Mouse (Mus musculus): ENCODE results near the gene Elane. TPM values are rescaled to one million over a fixed set of nuclear protein-coding genes. Genes with fewer than 3 reads are reported as not detected.

Elane gene
- polyA plus RNA-seq, 1 experiment = not detected

DNA sequence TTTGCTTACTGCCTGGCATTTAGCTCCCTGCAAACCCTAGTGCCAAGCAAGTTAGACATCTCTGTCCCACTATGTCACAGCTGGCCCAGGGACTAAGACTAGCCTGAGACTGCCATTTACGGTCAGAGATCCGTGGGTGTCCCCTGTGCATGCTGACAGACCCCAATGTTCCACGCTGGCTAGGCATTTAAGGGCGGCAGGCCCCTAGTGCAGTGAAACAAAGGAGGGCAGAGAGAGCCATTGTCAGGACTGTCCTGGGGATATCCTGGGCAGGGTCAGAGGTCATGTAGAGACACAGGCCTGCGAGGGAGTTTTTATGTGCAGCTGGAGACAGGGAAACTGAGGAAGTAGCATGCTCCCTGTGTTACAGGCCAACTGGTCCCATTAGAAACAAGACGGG is 47.8 kb downstream of the Elane start:
- H3K36me3 ChIP-seq (ENCODE audit: control insufficient read depth, insufficient read depth) = no peaks in the 10 kb centered on the region

DNA sequence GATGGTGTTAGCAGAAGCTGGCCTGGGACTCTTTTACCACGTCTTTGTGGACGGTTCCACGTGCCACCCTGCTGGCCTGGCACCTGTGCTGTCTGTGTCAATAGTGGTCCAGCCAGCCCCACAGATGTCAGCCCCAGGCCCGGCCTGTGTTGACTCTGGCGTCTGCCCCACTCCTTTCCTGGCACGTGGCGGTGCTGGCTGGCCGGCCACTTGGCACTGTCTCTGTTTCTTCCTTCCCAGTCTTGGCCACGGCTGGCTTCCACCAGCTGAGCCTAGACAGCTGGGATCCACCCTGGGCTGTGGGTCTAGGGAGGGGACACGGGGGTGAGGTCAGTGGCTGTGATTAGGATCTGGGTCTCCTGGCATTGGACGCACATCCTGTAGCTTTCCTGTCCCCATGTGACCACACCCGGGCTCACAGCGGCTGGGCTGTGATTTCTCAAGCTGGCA is 48.2 kb downstream of the Elane start:
- TF ChIP-seq USF1 (IDR thresholded peaks at IDR 0.05; ENCODE audit: low read depth) = peak; percentile 65
- peak; percentile 82 for TF ChIP-seq MYOD1 (IDR thresholded peaks at IDR 0.05; ENCODE audit: control insufficient read depth, insufficient read length, low read depth)
- no peak for TF ChIP-seq CEBPB (IDR thresholded peaks at IDR 0.05; ENCODE audit: low read depth)
- Histone ChIP-seq H3K79me2 (ENCODE audit: control insufficient read depth, insufficient read depth) (no peaks in the 10 kb centered on the region), H3K79me3 (ENCODE audit: low read depth) (no peaks in the 10 kb centered on the region), H3ac (ENCODE audit: control insufficient read depth, insufficient read length, low read depth) (no peak overlapping the region), H3K27me3 (ENCODE audit: control insufficient read depth, insufficient read depth, insufficient read length) (no peaks in the 10 kb centered on the region), H3K4me3 (ENCODE audit: insufficient read depth, poor library complexity, severe bottlenecking) (no peak overlapping the region), H3K36me3 (ENCODE audit: control insufficient read depth, insufficient read depth) (no peaks in the 10 kb centered on the region)

More for the DNA sequence above, 47.8 kb downstream of the Elane start:
- peak overlapping the region; percentile 16 for H3ac ChIP-seq (ENCODE audit: control insufficient read depth, insufficient read length, low read depth)
- TF ChIP-seq CTCF (IDR thresholded peaks at IDR 0.05; ENCODE audit: control insufficient read depth, insufficient read depth, insufficient read length) (no peak), MYOG (IDR thresholded peaks at IDR 0.05; ENCODE audit: control insufficient read depth, extremely low read depth, insufficient read length) (no peak), USF1 (IDR thresholded peaks at IDR 0.05; ENCODE audit: low read depth) (no peak), FOSL1 (IDR thresholded peaks at IDR 0.05; ENCODE audit: insufficient read depth, low read length, poor library complexity, severe bottlenecking) (no peak), MAX (IDR thresholded peaks at IDR 0.05) (no peak), MYOD1 (IDR thresholded peaks at IDR 0.05; ENCODE audit: control insufficient read depth, insufficient read length, low read depth) (no peak), CEBPB (IDR thresholded peaks at IDR 0.05; ENCODE audit: low read depth) (no peak)
- H3K27me3 ChIP-seq (ENCODE audit: control insufficient read depth, insufficient read depth, insufficient read length) = no peaks in the 10 kb centered on the region
- no peaks in the 10 kb centered on the region for H3K79me2 ChIP-seq (ENCODE audit: control insufficient read depth, insufficient read depth)
- no peak overlapping the region for H3K4me3 ChIP-seq (ENCODE audit: insufficient read depth, poor library complexity, severe bottlenecking)
- H3K79me3 ChIP-seq (ENCODE audit: low read depth) = no peaks in the 10 kb centered on the region

DNA sequence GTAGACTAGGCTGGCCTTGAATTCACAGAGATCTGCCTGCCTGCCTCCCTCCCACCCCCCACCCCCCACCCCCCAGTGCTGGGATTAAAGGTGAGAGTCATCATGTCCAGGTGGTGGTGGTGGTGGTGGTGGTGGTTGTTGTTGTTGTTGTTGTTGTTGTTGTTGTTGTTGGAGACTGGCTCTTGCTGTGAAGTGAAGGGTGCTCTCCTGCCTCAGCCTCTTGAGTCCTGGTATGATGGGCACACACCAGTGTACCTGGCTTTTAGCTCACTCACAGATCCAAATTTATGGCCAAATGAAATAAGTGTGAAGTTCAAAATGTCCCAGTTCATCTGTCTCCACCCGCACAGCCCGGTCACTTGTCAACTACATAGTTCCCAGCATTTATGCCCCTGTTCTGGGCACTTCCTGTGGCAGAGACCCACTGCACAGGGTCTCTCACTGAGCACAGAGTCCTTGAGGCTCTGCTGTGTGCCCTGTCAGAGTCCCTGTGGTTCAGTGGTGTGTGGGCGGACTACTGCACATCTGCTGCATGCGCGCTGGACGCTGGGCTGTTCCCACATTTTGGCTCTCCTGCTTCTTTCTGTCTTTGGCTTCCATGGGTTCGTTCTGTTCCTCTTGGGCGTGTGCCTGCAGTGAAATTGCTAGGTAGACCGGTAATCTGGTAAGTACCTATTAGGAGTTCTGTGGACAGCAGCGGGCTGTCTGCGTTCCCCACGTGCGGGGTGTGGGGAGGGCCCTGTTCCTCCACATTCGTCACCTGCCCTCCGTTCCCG is 48.9 kb downstream of the Elane start:
- Histone ChIP-seq H3K4me3 (ENCODE audit: insufficient read depth, poor library complexity, severe bottlenecking) (no peak overlapping the region), H3K79me3 (ENCODE audit: low read depth) (no peaks in the 10 kb centered on the region), H3ac (ENCODE audit: control insufficient read depth, insufficient read length, low read depth) (no peak overlapping the region), H3K79me2 (ENCODE audit: control insufficient read depth, insufficient read depth) (no peaks in the 10 kb centered on the region), H3K36me3 (ENCODE audit: control insufficient read depth, insufficient read depth) (no peaks in the 10 kb centered on the region), H3K27me3 (ENCODE audit: control insufficient read depth, insufficient read depth, insufficient read length) (no peaks in the 10 kb centered on the region)
- TF ChIP-seq MYOG (IDR thresholded peaks at IDR 0.05; ENCODE audit: control insufficient read depth, extremely low read depth, insufficient read length) = no peak

DNA sequence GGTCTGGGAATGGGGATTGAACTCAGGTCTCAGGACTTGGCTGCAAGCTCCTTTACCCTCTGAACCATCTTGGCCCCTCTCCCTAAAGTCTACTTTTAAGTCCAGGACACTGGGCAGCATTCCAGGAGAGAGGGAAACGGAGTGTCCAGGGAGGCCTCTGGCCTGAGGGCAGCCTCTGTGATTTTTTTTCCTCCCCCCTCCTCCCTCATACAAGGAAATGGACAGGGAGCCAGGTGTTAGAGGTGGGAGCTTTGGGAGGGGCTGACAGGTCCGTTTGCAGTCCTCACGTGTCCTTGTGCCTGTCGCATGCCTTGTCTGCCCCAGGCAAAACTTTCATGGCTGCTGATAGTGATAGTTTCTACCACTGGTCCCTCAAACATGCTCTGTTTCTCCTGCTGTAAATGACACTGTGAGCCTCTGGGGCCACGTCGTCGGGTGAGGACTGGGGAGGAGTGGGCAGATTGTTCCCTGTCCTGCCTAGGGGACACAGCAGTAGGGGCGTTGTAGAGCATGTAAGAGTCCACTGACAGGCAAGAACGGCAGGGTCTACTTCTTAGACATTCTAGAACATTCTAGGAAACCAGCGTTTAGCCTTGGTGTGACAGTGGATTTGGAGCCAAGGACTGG is 50.4 kb downstream of the Elane start:
- no peaks in the 10 kb centered on the region for H3K36me3 ChIP-seq (ENCODE audit: control insufficient read depth, insufficient read depth)
- TF ChIP-seq MYOG (IDR thresholded peaks at IDR 0.05; ENCODE audit: control insufficient read depth, extremely low read depth, insufficient read length) (no peak), MAX (IDR thresholded peaks at IDR 0.05) (no peak), MYOD1 (IDR thresholded peaks at IDR 0.05; ENCODE audit: control insufficient read depth, insufficient read length, low read depth) (no peak), USF1 (IDR thresholded peaks at IDR 0.05; ENCODE audit: low read depth) (no peak), CEBPB (IDR thresholded peaks at IDR 0.05; ENCODE audit: low read depth) (no peak), FOSL1 (IDR thresholded peaks at IDR 0.05; ENCODE audit: insufficient read depth, low read length, poor library complexity, severe bottlenecking) (no peak), CTCF (IDR thresholded peaks at IDR 0.05; ENCODE audit: control insufficient read depth, insufficient read depth, insufficient read length) (no peak)
- no peaks in the 10 kb centered on the region for H3K79me2 ChIP-seq (ENCODE audit: control insufficient read depth, insufficient read depth)
- no peak overlapping the region for H3K4me3 ChIP-seq (ENCODE audit: insufficient read depth, poor library complexity, severe bottlenecking)
- no peaks in the 10 kb centered on the region for H3K27me3 ChIP-seq (ENCODE audit: control insufficient read depth, insufficient read depth, insufficient read length)
- peak overlapping the region; percentile 18 for H3ac ChIP-seq (ENCODE audit: control insufficient read depth, insufficient read length, low read depth)
- H3K79me3 ChIP-seq (ENCODE audit: low read depth) = no peaks in the 10 kb centered on the region

DNA sequence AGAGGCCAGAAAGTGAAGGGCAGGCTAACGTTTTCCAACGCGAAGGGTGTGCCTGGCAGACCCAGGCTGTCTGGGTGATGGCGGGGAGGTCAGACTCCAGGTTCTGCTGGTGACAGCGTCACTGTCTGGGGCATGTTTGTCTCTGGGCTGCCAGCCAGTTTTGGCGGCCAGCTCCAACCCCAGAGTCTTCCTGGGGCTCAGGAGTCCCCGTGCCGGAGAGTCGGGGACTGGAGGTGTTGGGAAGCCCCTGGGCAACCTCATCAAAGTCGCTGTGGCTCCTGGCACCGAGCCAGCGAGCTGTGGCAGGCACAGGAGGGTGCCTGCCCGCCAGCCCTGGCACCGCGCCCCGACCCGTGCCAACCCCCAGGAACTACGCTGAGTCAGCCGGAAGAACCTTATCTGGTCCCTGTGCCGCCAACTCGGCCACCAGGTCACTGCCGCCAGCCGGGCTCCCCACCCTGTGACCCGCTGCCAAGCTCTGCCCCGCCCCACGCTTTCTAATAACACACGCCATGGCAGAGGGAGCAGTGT is 50.9 kb downstream of the Elane start:
- no peaks in the 10 kb centered on the region for H3K27me3 ChIP-seq (ENCODE audit: control insufficient read depth, insufficient read depth, insufficient read length)
- no peaks in the 10 kb centered on the region for H3K79me2 ChIP-seq (ENCODE audit: control insufficient read depth, insufficient read depth)
- H3K4me3 ChIP-seq (ENCODE audit: insufficient read depth, poor library complexity, severe bottlenecking) = no peak overlapping the region
- peak overlapping the region; percentile 18 for H3ac ChIP-seq (ENCODE audit: control insufficient read depth, insufficient read length, low read depth)
- no peaks in the 10 kb centered on the region for H3K36me3 ChIP-seq (ENCODE audit: control insufficient read depth, insufficient read depth)
- TF ChIP-seq CEBPB (IDR thresholded peaks at IDR 0.05; ENCODE audit: low read depth) (no peak), MAX (IDR thresholded peaks at IDR 0.05) (peak; percentile 42)
- H3K79me3 ChIP-seq (ENCODE audit: low read depth) = no peaks in the 10 kb centered on the region

Small RNA genes within 50 kb of the gene (microRNA-seq; reads per million reads assigned to microRNA genes)
- gene Mir6910 (ENCODE audit: borderline microRNAs expressed) = 0.20 reads per million

Other genes with a start within 250 kb of the Elane start
- gene Shc2, start 248.3 kb upstream of the Elane start, polyA plus RNA-seq (2012; fragmentation: generic; extraction: Trizol) = 3.5 TPM
- gene Odf3l2, start 240.5 kb upstream of the Elane start, polyA plus RNA-seq (2012; fragmentation: generic; extraction: Trizol) = not detected
- not detected for gene Madcam1, start 221.7 kb upstream of the Elane start, polyA plus RNA-seq (2012; fragmentation: generic; extraction: Trizol)
- gene Tpgs1, start 216.9 kb upstream of the Elane start, polyA plus RNA-seq (2012; fragmentation: generic; extraction: Trizol) = 80.7 TPM
- 235 TPM for gene Cdc34, start 204.1 kb upstream of the Elane start, polyA plus RNA-seq (2012; fragmentation: generic; extraction: Trizol)
- gene Gzmm, start 197.2 kb upstream of the Elane start, polyA plus RNA-seq (2012; fragmentation: generic; extraction: Trizol) = 0.51 TPM
- gene Bsg, start 181.8 kb upstream of the Elane start, polyA plus RNA-seq (2012; fragmentation: generic; extraction: Trizol) = 749 TPM
- 0.34 TPM for gene Hcn2, start 169.6 kb upstream of the Elane start, polyA plus RNA-seq (2012; fragmentation: generic; extraction: Trizol)
- 56.5 TPM for gene Polrmt, start 139.7 kb upstream of the Elane start, polyA plus RNA-seq (2012; fragmentation: generic; extraction: Trizol)
- gene Fgf22, start 131.2 kb upstream of the Elane start, polyA plus RNA-seq (2012; fragmentation: generic; extraction: Trizol) = 0.29 TPM
- gene Rnf126, start 119.3 kb upstream of the Elane start, polyA plus RNA-seq (2012; fragmentation: generic; extraction: Trizol) = 116 TPM
- 12.1 TPM for gene Fstl3, start 109.0 kb upstream of the Elane start, polyA plus RNA-seq (2012; fragmentation: generic; extraction: Trizol)
- not detected for gene Prss57, start 95.3 kb upstream of the Elane start, polyA plus RNA-seq (2012; fragmentation: generic; extraction: Trizol)
- 39.9 TPM for gene Palm, start 92.7 kb upstream of the Elane start, polyA plus RNA-seq (2012; fragmentation: generic; extraction: Trizol)
- not detected for gene Misp, start 65.3 kb upstream of the Elane start, polyA plus RNA-seq (2012; fragmentation: generic; extraction: Trizol)
- gene Ptbp1, start 31.8 kb upstream of the Elane start, polyA plus RNA-seq (2012; fragmentation: generic; extraction: Trizol) = 345 TPM
- not detected for gene Prtn3, start 11.8 kb upstream of the Elane start, polyA plus RNA-seq (2012; fragmentation: generic; extraction: Trizol)
- 2.3 TPM for gene Plppr3, start 11.6 kb upstream of the Elane start, polyA plus RNA-seq (2012; fragmentation: generic; extraction: Trizol)
- not detected for gene Cfd, start 4.6 kb downstream of the Elane start, polyA plus RNA-seq (2012; fragmentation: generic; extraction: Trizol)
- 32.5 TPM for gene Med16, start 22.7 kb downstream of the Elane start, polyA plus RNA-seq (2012; fragmentation: generic; extraction: Trizol)
- not detected for gene Gm26602, start 24.6 kb downstream of the Elane start, polyA plus RNA-seq (2012; fragmentation: generic; extraction: Trizol)
- gene Kiss1r, start 30.7 kb downstream of the Elane start, polyA plus RNA-seq (2012; fragmentation: generic; extraction: Trizol) = 0.13 TPM
- gene R3hdm4, start 35.0 kb downstream of the Elane start, polyA plus RNA-seq (2012; fragmentation: generic; extraction: Trizol) = 46.7 TPM
- 0.74 TPM for gene Arid3a, start 40.8 kb downstream of the Elane start, polyA plus RNA-seq (2012; fragmentation: generic; extraction: Trizol)
- 48.6 TPM for gene Wdr18, start 73.9 kb downstream of the Elane start, polyA plus RNA-seq (2012; fragmentation: generic; extraction: Trizol)
- gene Grin3b, start 84.5 kb downstream of the Elane start, polyA plus RNA-seq (2012; fragmentation: generic; extraction: Trizol) = 0.30 TPM
- 102 TPM for gene Tmem259, start 98.1 kb downstream of the Elane start, polyA plus RNA-seq (2012; fragmentation: generic; extraction: Trizol)
- gene Cnn2, start 102.3 kb downstream of the Elane start, polyA plus RNA-seq (2012; fragmentation: generic; extraction: Trizol) = 437 TPM
- 10.7 TPM for gene Abca7, start 110.2 kb downstream of the Elane start, polyA plus RNA-seq (2012; fragmentation: generic; extraction: Trizol)
- gene Arhgap45, start 130.4 kb downstream of the Elane start, polyA plus RNA-seq (2012; fragmentation: generic; extraction: Trizol) = 1.6 TPM
- 269 TPM for gene Polr2e, start 153.5 kb downstream of the Elane start, polyA plus RNA-seq (2012; fragmentation: generic; extraction: Trizol)
- gene Gpx4, start 160.9 kb downstream of the Elane start, polyA plus RNA-seq (2012; fragmentation: generic; extraction: Trizol) = 964 TPM
- gene Sbno2, start 219.3 kb downstream of the Elane start, polyA plus RNA-seq (2012; fragmentation: generic; extraction: Trizol) = 29.4 TPM
- gene Stk11, start 229.6 kb downstream of the Elane start, polyA plus RNA-seq (2012; fragmentation: generic; extraction: Trizol) = 106 TPM